Mouse (Mus musculus) testis, adult 2 months (tissue): ENCODE measurements around the gene Erg.

Source experiments
- CTCF ChIP-seq: fragments of 200-500 bp; IDR thresholded peaks from 2 replicates; pipeline ENCODE4 v1.5.1; 2012; ENCODE audit warnings: low read depth, mild to moderate bottlenecking, inconsistent platforms, low read length, moderate library complexity; ENCODE audit not compliant: control insufficient read depth, insufficient read depth, insufficient replicate concordance
- POLR2A ChIP-seq: fragments of 200-500 bp; IDR thresholded peaks from 2 replicates; pipeline ENCODE4 v1.6.1; 2012; ENCODE audit warnings: low read depth, mild to moderate bottlenecking, inconsistent platforms, low read length, moderate library complexity; ENCODE audit not compliant: control insufficient read depth

GRCm38 (mm10) chr16:95349344-95349743, 237.0 kb downstream of the Erg start:
- no peak for TF ChIP-seq CTCF
- TF ChIP-seq POLR2A = no peak
